Mouse (Mus musculus) adrenal gland (tissue): ENCODE data around the gene Plac8.

Experiments
- intact Hi-C: fragments of 180-260 bp; cut with DNase I; formaldehyde crosslinking; loops from one replicate; pipeline ENCODE4 v1.15.1; 2025

Gene Plac8

GRCm38 (mm10) chr5:100546294-100547080 is 25.6 kb downstream of the Plac8 start:
- intact Hi-C loops = loop anchor here (5.0 to 10.0 kb wide), 2 partner anchors 116 to 248 kb away; partner anchors contain the start of genes Helq and Mrps18c

DNA sequence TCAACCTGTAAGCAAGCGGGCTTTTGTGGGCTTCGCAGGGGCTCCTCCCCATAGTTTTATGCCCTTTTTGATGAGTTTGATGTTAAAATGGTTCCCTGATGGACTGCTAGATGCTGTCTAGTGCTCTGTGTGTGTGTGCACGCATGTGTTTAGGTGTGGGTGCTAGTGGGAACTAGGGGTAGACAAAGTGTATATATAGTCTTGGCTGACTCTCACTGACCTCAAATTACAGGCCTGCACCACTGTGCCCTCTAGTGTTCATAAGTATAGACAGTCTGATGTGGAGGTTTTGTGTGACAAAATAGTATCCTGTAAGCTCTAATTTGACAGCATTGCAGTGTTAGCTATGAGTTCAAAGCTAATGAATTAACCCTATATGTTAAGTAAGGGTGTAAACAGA is 35.4 kb downstream of the Plac8 start:
- intact Hi-C loops = no loop called here

- intact Hi-C loops = no loop called here
These were observed 36.2 kb downstream of the Plac8 start for GRCm38 (mm10) chr5:100535826-100536225.

DNA sequence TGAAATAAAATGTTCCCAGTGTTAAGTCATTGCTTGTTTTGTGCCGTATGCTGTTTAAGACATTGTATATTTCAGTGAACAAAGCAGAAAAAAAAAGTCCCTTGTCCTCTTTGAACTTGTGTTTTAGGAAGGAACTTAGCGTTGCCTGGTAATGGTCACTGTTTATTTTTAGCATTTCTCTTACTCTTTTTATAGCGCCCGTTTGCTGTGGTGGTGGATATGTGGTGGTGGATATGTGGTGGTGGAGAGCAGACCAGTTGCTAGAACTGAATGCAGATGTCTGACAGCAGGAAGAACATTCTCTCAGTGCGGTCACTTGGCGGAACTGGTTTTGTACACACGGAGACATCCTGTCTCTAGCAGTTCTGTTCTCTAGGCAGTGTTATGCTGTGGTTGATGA is 45.9 kb downstream of the Plac8 start:
- intact Hi-C loops = no loop called here

DNA sequence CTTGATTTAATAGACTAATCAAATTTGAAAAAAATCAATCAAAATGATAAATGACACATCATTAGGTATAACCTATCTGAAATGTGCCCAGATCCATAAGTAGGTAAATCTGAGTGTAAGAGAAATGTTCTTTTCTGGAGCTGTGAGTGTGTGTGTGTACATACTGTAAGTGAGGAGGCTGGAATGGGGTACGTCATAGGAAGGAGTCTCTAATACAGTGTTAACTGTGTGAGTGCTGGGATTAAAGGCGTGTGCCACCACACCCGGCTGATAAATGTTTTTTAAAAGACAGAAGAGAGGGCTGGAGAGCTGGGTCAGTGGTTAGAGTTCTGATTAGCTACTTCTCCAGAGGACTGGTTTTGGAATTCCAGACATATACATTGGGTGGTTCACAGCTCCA is 46.4 kb downstream of the Plac8 start:
- intact Hi-C loops = no loop called here

DNA sequence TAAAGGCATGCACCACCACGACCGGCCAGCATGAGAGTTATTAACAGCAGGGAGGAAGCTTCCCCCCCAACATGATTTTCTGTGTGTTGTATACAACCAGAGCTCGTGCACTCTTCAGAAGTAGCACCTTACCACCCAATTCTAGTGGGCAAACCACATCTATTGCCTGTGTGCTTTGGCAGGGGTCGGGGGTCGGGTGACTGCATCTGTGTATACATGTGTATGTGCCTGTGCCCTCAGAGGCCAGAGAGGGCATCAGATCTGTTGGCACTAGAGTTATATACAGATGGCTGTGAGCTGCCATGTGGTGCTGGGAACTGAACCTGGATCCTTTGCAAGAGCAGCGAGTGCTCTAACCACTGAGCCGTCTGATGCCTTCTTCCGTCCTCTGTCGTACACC is 47.1 kb downstream of the Plac8 start:
- intact Hi-C loops = no loop called here

DNA sequence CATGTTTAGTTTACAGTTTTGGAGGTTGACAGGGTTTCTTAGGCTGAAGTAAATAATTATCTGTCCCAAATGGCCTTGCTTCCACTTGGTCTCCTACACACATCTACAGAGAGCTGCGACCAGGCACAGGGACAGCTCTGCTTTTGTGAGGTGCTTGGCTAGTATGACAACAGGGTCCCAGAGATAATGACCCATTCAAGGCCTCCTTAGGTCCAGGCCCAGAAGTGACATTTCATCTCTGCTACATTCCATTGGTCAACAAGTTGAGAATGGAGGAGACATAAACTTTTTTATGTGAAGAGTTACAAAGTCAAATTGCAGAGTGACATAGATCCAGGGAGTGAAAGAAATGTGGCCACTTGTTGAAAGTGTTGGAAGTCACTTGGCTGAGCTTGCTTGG is 48.7 kb downstream of the Plac8 start:
- intact Hi-C loops = no loop called here

- intact Hi-C loops = no loop called here
These were observed 51.8 kb downstream of the Plac8 start for GRCm38 (mm10) chr5:100520223-100520622.

DNA sequence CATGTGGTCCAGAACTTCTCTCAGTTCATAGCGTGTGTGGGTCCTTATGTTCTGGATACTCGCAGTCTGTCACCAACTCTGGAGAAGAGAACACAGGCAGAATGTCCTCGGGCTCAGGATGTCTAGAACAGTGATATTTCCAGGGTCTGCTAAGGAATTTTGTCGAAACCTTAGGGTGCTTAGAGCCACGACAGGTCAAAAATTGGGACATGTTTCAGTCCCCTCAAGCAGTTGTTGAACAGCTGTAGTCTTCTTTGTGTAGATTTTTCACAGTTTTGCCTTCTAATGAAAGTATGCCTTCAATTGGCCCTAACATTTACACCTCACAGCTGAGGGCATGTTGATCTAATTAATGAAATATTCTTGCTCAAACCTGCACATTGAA is 53.0 kb downstream of the Plac8 start:
- intact Hi-C loops = loop anchor here (5.0 kb wide), 1 partner anchor 97 kb away; no protein-coding TSS in a partner anchor

- intact Hi-C loops = loop anchor here (1.0 to 5.0 kb wide), 2 partner anchors 18 to 96 kb away; partner anchors contain the start of gene Lin54
These were observed 53.7 kb downstream of the Plac8 start, which contains the start of gene Cops4 for GRCm38 (mm10) chr5:100518049-100519026. TSS of gene Cops4 (plus strand) at chr5:100518309.

DNA sequence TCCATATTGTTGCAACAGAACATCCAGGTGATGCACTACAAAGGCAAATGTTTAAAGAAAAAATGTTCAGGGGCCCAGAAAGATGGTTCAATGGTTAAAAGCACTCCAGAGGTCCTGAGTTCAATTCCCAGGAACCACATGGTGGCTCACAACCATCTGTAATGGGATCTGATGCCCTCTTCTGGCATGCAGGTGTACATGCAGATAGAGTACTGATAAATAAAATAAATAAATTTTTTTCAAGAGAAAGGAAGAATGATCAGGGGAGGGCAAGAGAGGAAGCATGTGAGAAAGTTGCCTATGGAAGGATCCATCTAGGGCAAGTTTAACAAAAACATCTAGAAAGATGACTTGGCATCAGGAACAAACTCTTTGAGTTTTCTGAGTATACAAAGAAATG is 59.5 kb downstream of the Plac8 start:
- intact Hi-C loops = no loop called here

DNA sequence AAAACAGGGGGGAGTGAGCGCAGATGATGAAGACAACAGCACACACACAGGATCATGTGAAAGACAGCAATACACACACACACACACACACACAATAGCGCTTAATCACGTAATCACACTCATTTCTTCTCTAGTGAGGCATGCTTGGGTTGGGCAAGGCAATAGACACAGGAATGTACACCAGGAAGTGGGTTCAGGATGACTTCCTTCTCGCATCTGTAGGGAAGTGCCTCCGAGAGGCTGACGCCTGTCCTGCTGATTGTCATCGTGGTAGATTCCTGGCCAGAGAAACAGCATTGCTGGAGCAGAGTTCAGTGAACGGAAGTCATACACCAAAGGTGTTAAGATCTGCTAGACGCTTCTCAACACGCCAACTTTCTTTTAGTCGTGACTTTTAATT is 62.8 kb downstream of the Plac8 start:
- intact Hi-C loops = no loop called here
